Mouse (Mus musculus) liver, postnatal 0 days (tissue): ENCODE measurements around the gene Zfp352.

Experiments
- CTCF ChIP-seq: sonication (generic); IDR thresholded peaks from 2 replicates; pipeline ENCODE4 v1.5.1; 2016; ENCODE audit warnings: antibody characterized with exemption, low read depth
- EP300 ChIP-seq: IDR thresholded peaks from 2 replicates; pipeline ENCODE4 v1.6.1; 2016; ENCODE audit warnings: antibody characterized with exemption, low read depth, mild to moderate bottlenecking

DNA sequence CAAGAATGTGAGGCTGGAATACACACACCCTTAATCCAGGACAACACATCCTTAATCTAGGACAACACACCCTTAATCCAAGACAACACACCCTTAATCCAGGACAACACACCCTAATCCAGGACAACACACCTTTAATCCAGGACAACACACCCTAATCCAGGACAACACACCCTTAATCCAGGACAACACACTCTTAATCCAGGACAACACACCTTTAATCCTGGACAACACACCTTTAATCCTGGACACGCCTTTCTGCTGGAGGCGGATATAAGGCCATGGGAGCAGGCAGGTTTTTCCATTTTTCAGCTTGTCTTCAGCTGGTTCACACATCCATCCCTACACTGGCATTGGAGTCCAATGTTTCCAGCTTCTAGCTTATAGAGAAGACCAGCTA is at the start of gene Zfp352:
- TF ChIP-seq CTCF, result no peak
- no peak for TF ChIP-seq EP300
